Mouse (Mus musculus) 3T3-L1 (cell line): ENCODE data around the gene Inmt.
A peak's percentile ranks its signal among the peaks of the same experiment; 100 is the strongest.
"Not testable (repeated sequence)": the region's sequence is repeated elsewhere in the genome, so short reads cannot be mapped to it uniquely, and the experiment has no call there.

Experiments used
- DNase-seq: peaks from one replicate; pipeline ENCODE4 v3.0.0-alpha.2; 2015; ENCODE audit warnings: low read depth, low spot score

The Inmt gene

DNA sequence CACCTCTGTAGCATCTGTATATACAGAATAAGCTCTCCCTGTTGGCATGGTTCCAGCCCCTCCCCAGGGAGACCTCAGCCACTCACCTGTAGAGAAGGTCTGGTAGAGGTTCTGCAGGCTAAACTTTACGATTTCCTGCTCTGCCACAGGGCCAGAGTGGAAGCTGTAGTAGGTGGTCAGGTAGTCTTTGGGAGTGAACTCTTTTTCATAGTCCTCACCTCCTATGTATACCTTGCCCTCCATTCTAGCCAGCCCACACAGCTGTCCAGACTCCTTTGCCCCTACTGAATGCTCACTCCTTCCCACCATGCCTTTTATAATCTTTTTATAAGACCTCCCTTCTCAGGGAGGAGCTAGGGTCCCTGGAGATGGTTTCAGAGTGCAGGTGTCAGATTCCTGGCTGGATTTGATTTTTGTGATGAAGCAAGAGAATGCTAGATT lies at the start of gene Inmt:
Gene Inmt (minus strand): TSS at position 303 of the 441 bp plus-strand sequence.
- DNase-seq: no peak

DNA sequence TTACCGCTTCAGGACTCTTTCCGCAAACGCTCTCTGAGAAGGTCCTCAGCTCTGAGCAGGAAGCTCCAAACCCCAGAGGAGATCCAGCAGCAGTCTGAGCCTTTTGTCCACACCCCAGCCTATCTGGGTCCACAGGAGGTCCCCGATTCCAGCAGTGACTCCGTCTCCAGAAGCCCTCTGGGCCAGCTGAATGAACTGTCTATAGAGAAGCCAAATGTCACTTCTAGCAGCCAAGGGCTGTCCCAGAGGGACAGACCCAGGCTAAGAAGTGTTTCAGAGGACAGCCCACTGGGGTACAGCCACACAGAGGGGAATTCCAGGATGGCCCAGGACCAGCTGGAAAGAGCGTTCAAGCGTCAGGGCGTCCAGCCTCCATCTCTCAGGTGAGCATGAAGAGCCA lies 49.1 kb upstream of the Inmt start:
- no peak for DNase-seq

GRCm38 (mm10) chr6:55218232-55218631 lies 43.4 kb upstream of the Inmt start:
- DNase-seq: no peak

DNA sequence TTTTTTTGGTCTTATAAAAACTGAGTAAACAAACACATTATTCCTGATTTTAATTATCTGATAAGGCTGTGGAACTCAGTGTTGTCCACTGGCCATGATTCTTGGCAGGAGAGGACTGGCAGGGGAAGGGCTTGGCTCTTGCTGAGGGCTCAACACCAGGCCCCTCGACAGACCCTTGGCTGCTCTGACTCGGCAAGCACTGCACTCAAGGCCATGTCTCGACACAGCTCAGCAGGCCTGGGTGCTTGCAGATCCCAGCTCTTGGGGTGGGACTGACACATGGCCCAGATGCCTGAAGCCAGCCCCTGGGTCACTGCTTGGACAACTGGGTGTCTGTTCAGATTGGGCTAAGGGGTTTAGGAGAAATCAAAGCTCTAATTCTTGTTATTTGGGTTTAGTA lies 39.7 kb upstream of the Inmt start:
- DNase-seq: no peak

DNA sequence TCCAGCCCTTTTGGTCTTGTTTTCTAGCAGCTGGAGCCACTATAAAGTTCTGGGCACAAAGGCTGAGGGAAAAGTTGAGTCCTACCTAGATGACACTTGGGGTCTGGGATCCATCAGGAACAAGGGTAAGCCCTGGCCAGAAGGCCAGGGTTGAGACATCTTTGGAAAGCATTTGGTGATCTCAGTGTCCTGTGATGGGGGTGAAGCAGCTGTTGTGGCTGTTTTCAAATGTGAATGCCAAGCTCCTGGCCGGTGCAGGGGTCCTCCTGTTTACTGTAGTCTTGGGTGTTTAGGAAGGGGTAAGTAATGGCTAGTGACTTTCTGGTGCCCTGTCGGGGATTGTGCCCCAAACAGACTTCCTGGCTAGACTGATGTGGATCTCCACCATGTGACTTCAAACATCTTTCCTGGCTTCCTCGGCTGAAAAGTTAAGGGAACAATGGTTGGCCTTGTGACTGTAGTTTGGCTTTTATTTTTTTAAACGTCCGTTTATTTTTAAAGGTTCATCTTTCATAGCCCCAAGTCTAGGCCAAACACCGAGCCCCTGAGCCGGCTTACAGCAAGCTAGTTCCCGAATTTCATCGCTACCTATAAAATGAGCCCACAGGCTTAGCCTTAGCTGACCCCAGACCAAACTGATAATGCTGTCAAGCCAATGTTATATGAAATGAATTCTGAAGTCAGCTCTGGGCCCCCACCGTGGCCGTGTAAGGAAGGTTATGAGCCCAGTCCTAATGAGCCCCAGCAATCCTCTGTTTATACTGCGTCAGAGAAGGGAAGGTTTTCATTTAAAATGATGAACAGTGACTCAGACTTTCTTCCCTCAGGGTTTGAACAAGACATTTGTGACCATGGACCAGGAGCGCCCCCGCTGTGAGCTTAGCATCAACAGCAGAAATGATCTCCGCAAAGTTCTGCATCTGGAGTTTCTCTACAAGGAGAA lies 35.9 kb upstream of the Inmt start:
- peak; percentile 27 for DNase-seq

- DNase-seq: peak; percentile 87
Measured at GRCm38 (mm10) chr6:55207786-55208185, 32.9 kb upstream of the Inmt start.

GRCm38 (mm10) chr6:55203931-55204330 lies 29.1 kb upstream of the Inmt start:
- no peak for DNase-seq

GRCm38 (mm10) chr6:55202913-55203910 lies 28.4 kb upstream of the Inmt start, which contains the start of gene Mindy4:
Gene Mindy4 (plus strand): TSS chr6:55203383.
- DNase-seq: peak; percentile 98

- DNase-seq: no peak
Measured at GRCm38 (mm10) chr6:55199047-55199446, 24.2 kb upstream of the Inmt start.

GRCm38 (mm10) chr6:55193171-55193570 lies 18.3 kb upstream of the Inmt start:
- no peak for DNase-seq

GRCm38 (mm10) chr6:55191537-55191936 lies 16.7 kb upstream of the Inmt start:
- DNase-seq: no peak

DNA sequence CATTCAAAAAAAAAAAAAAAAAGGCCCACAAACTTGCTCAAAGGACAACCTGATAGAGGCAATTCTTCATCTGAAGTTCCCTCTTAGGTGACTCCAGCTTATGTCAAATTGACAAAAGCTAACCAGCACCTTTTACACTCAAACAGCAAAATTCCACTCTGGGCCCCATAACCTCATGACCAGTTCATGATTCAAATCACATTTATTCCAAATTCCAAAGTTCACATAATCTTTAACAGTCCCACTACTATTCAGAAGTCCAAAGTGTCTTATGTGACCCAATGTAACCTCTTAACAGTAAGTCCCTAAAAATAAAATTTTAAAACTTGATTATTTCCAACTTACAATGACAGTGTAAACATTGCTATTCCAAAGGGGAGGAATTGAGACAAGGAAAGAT lies 14.6 kb upstream of the Inmt start:
- no peak for DNase-seq

- not testable (repeated sequence) for DNase-seq
Measured at GRCm38 (mm10) chr6:55187827-55188226, 13.0 kb upstream of the Inmt start.

DNA sequence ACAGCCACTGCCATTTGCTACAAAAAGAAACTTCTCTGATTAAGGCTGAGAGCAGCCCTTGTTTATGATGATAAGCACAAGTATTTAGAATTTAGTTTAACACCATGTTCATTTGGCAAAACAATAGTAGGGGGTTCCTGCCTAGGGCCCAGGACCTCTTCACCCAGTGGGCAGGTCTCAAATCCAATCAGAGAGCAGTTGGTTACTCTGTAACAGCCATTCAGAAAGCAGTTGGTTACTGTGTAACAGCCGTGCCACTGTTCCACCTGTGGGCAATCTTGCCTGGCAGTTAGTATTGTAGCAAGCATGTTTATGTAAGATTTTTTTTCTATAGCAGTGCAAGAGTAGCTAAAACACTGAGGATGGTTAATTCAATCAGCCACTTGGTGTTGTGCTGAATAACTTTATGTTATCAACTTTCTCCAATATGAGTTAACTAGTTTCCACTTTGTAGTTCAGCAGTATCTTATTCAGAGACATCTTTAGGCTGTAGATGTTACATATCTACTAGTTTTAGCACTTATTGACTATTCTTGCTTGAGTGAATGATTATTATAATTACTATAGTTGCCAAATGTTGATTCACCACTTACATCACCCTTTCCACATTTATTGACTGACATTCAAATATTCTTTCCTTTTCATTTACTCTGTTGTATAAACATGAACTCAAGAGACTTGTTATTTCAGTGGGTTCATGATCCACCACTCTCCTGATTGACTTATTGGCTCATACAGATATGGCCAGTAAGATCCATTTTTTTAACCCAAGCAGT lies 8.0 kb upstream of the Inmt start:
- DNase-seq: no peak

DNA sequence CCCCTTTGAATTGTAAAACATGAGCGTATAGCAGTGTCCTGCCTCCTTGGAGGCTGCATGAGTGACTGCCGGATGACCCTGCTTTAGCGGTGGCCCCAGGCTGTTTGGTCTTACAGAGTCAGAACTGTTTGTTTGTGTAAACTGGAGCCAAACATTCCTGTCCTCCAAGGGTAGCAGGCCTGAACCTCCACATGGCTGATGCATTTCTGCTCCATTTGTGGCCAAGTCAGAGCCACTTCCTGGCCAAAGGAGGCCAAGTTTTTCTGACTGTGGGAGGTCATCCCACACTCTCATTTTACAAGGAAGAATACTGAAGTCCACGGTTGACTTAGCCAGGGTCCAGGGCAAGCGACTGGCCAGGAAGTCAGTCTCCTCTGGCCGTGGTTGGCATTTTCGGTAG lies 4.7 kb upstream of the Inmt start:
- DNase-seq: peak; percentile 73

DNA sequence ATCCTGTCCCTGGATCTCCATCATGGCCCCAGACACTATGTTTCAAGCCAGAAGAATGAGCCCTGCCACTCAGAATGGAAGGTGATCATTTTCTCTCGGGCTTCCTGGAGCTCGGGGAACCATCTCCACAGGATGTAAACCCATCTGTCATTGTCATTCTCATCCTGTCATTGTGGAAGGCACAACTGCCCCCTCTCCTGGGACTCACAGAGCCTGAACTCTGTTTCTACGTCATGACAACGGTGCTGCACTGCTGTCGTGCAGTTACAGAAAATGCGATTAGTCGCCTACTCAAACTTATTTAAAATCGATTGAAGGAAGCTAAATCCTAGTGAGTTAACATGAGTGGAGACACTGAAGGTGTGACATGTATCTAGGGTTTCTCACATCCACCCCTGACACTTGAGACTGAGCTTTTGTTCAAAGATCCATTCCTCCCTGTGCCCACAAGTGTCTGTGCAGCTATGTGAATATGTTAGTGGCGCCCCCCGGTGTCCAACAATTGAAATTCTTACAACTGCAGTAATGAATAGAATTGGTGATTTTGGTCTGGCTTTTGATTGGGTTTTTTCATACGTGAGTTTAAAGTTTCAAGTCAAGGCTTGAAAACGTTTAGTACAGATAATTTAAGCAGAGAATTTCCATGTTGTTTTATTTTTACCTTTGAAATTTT lies 2.4 kb upstream of the Inmt start:
- peak; percentile 38 for DNase-seq

DNA sequence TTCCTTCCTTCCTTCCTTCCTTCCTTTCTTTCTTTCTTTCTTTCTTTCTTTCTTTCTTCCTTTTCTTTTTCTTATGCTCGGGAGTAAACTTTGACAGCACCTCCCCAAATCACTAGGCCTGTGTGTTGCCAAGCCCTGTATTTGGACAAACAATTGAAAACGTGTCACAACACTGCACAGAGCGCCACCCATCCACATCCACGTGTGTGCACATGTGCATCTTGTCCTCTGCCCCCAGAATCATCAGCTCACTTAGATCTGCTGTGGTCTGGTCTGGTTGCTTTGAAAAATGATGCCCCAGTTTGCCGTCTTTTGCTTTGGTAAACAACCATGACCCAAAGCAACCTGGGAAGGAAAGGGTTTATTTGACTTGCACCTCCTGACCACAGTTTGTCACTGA lies 1.0 kb upstream of the Inmt start:
- DNase-seq: no peak

GRCm38 (mm10) chr6:55175456-55175855 lies 613 bp upstream of the Inmt start:
- no peak for DNase-seq

GRCm38 (mm10) chr6:55173941-55174349 lies 898 bp downstream of the Inmt start:
- no peak for DNase-seq

DNA sequence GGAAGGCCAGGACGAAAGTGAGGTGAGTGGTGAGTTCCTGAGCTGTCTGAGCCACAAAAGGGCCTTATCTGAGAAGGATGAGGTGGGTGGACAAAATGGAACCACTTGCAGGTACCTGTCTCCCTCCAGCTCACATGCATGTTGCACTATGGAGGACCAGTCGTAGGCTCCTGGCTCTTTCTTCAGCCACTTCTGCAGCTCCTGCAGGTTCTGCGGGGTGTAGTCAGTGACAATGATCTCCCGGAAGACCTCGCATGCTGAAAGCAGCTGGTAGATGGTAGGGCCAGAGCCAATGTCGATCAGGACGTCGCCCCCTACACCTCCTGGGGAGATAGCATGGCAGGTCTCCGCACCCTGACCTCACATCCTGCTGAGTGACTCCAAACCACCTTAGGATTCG lies 1.7 kb downstream of the Inmt start:
- DNase-seq: no peak

DNA sequence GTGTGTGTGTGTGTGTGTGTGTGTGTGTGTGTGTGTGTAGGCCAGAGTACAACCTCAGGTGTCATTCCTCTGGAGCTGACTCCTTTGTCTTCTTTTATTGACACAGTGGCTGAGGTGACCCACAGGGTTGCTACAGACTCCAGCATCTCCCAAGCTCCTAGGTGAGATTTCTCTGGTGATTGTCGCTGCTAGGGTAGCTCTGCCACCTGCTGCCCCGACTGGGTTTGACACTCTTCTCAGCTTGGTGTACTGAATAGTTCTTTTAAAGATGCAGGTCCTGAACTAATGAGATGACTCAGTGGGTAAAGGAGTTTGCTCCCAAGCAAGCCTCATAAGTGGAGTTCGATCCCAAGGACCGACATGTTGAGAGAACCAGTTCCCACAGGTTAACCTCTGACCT lies 3.2 kb downstream of the Inmt start:
- peak; percentile 36 for DNase-seq
